Mouse (Mus musculus) T-cell, adult 2 months (primary cell): Measurements from ENCODE around the gene Gstm2.
"Not testable (repeated sequence)": the region's sequence is repeated elsewhere in the genome, so short reads cannot be mapped to it uniquely, and the experiment has no call there.

ENCODE experiments used
- DNase-seq: peaks from one replicate; pipeline ENCODE4 v3.0.0; 2022; ENCODE audit warnings: low spot score

The Gstm2 gene

DNA sequence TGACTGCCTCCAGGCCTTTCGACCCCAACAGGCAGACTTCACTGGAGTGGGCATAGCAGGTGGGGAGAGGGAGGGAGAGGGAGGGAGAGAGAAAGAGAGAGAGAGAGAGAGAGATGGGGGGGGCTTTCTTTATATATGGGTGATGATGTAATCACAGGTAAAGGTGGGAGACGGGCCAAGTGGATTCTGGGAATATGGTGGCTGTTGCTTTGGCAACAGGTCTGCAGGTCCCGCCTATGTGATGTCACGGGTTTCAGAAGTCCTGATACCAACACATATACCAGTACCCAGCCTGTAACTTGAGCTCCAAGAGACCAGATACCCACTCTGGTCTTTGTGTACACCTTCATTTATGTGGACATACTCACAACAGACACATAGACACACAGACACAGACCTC, 10.3 kb upstream of the Gstm2 start:
- DNase-seq = no peak

DNA sequence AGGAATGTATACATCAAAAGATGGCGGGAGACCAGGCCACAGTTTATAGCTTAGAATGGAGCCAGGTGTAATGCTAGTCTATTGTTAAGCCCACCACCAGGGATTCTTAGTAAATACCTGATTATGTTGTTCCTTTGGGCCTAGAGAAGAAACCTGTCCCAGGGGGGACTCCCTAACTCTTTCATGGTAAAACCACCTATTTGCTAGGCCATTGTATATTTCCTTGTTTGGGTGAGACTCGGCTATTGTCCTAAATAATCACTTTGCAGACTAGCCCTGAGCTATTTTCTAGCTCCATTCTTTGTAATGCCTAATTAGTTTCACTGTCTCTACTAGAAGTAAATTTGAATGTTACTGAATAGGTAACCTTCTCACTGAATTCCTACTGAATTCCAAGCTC, 9.7 kb upstream of the Gstm2 start:
- DNase-seq = not testable (repeated sequence)

DNA sequence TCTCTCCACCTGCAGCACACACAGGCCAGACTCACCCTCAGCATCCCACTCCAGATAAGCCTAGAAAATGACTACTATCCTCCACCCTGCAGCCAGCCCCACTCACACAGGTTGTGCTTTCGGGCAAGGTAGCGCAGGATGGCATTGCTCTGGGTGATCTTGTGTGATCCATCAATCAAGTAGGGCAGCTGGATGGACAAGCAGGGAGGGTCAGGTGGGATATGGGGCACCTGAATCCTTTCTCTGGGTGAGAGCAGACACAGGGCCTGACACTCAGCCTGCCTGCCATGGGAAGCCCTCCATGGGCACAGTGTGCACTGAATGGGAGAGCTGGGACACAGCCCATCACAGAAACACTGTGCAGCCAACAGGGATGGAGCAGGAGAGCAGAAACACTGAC, 1.1 kb downstream of the Gstm2 start:
- DNase-seq = not testable (repeated sequence)

DNA sequence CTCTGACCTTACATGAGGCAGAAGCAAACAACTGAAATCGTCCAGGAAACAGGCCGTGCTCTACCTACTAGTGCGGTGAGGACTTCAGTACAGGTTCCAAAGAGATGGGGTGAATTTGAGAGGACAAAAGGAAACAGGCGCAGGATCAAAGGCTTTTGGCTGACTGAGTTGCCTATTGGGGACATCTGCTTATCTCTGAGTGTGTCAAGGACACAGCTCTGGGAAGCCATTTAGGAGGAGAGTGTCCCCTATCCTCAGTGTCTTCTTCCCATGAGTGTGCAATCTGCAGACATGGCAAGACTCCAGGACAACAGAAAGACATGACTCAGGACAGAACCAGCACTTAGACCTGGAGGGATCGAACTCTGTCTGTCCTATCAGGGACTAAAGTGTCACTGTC, 1.8 kb downstream of the Gstm2 start:
- no peak for DNase-seq

DNA sequence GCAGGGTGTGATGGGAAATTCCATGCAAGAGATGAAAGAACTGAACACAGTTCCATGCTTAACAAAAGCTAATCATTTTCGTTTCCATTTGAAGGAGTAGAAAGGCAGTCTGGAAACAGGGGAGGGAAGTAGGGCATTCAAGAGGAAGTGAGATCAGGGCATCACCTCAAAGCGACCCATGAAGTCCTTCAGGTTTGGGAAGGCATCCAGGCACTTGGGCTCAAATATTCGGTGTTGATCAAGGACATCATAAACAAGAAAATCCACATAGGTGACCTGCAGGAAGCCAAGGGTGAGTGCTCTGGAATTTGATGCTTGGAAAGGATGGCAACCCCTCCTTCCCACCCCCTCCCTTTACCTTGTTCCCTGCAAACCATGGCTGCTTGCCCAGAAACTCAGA, 2.5 kb downstream of the Gstm2 start:
- DNase-seq = no peak

- no peak for DNase-seq
These were observed 3.5 kb downstream of the Gstm2 start for GRCm38 (mm10) chr3:107982726-107983125.

- DNase-seq = no peak
These were observed 5.0 kb downstream of the Gstm2 start for GRCm38 (mm10) chr3:107981261-107981660.

- no peak for DNase-seq
These were observed 8.6 kb downstream of the Gstm2 start for GRCm38 (mm10) chr3:107977691-107978090.

GRCm38 (mm10) chr3:107974237-107974636, 12.0 kb downstream of the Gstm2 start:
- DNase-seq = no peak

DNA sequence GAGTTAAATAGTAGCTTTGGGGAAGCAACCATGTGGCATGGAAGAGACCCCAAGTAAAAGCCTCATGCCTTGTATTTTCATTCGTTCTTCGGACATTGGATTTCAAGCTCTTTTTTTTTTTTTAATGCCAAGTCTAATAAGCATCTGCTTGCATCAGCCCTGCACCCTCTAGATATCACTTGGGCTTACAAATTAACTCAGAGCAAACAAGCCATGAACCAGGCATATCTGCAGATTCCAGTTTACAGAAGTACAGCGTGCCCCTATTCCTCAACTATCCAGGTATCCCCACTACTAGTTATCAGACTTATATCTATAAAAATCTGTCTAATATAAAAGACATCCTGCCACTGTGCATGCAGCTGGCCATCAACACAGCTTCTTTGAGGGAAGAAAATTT, 14.2 kb downstream of the Gstm2 start:
- DNase-seq = no peak

DNA sequence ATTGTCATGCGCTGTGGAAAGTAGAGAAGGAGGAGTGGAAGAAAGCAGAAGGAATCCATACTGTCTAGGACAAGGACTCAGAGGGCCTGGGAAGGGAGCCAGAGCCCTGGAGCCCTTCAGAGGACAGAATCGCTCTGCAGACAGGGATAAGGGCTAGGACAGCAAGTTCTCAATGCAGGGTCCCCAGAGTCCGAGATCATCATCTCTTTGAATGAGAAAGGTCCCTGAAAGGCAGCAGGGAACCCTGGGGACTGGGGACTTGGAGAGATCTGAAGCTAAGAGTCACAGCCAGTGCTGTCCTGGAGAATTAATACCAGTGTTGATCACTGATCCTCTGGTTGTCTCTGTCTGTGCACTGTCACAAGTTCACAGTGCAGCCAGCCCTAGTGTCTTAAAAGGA, 15.2 kb downstream of the Gstm2 start:
- not testable (repeated sequence) for DNase-seq

DNA sequence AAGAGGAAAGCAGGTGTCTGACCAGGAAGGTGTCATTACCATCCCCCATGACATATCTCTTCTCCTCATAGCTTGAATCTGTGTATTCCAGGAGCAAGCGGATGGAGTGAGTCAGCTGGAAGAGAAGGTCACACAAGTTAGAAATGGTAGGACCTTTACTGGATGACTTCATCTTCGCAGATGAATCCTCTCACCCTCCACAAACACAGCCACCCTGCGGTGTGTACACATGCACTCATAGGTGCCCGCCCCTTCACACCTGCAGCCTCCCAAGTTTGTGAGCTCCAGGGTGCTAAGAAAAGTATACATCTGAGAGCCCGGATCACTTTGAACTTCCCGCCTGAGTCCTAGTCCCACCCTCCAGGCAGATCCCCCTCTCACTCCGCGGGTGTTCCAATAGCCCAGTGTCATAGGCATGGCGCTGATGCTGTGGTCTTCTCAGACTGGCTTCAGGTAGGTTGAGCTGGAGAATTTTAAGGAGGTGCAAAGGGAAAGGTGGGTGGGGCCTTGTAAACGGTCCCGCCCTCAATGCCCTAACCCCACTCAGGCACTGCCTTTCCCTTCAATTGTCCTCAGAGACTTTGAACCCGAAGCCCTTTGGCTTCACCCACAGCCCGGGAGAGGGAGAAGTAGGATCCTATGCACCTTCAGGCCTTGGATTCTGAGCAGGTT, 17.4 kb downstream of the Gstm2 start, which contains the start of gene Gstm3:
Gene Gstm3, minus strand, starts transcription at position 560 of the 672 bp plus-strand sequence.
- no peak for DNase-seq

- no peak for DNase-seq
These were observed 19.6 kb downstream of the Gstm2 start for GRCm38 (mm10) chr3:107966631-107967030.

DNA sequence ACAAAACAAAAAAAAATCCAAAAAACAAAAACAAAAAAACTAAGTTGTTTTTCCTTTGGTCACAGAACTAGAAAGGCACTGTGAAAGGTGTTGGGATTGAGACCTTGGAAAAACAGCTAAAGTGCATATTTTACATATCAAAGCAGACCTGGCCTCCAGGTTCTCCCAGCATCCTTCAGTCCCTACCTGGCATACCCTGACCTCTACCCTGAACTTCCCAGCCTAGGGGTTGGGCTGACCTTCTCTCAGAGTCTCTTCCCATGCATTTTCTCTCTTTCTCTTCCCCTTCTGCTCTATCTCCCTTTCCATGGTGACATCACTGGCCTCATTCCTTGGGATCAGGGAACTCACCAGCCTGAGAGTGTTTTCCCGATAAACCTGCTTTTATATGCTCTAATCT, 20.7 kb downstream of the Gstm2 start:
- DNase-seq = no peak

GRCm38 (mm10) chr3:107964656-107965308, 21.5 kb downstream of the Gstm2 start:
- no peak for DNase-seq

GRCm38 (mm10) chr3:107964026-107964425, 22.2 kb downstream of the Gstm2 start:
- no peak for DNase-seq

DNA sequence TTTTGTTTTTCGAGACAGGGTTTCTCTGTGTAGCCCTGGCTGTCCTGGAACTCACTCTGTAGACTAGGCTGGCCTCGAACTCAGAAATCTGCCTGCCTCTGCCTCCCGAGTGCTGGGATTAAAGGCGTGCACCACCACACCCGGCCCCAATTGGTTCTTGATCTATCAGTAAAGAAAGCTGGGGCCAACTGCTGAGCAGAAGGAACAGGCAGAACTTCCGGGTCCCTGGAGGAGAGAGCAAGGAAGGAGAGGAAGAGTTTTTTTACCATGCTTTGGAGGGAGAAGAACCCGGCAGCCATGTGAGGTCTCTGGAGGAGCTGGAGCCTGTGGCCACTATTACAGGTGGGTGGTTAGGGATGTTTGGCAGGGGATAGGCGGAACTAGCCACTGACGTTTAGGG, 31.0 kb downstream of the Gstm2 start:
- DNase-seq = not testable (repeated sequence)

DNA sequence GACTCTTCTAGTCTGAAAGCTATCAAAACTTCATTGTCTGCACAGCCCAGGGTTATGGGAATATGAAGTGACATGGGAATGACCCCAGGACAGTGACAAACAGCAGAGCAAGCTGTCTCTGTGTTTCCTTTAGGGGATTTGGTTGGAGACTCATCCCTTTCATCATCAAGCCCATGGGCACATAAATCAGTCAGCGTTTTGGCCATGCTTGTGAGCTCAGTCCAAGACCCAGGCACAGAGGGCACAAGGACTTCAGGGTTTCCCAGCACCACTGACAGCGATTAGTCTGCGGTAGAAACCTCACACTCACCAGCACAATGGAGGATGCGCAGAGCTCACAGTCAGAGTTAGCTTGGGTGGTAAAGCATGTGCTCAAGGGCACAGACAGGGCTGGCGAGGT, 32.3 kb downstream of the Gstm2 start:
- DNase-seq = no peak

GRCm38 (mm10) chr3:107953328-107953755, 32.9 kb downstream of the Gstm2 start:
- DNase-seq = peak; percentile 5

GRCm38 (mm10) chr3:107950531-107950930, 35.7 kb downstream of the Gstm2 start:
- DNase-seq = no peak

DNA sequence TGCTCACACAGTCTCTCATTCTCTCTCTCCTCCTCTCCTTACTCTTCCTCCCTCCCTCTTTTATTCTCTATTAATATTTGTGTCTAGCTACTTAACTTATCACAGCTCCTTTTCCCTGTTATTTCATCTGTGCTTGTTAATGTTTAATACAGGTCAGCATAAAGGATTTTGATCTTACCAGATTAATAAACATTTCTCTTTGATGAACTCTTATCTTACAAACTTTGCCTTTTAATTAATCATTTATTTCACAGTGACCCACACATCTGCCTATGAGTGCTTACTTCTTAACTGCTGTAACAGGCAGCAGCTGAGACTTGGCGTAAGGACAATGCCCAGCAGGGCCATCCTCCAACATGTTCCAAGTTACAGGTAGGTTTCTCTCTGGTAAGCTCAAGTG, 36.8 kb downstream of the Gstm2 start:
- not testable (repeated sequence) for DNase-seq

DNA sequence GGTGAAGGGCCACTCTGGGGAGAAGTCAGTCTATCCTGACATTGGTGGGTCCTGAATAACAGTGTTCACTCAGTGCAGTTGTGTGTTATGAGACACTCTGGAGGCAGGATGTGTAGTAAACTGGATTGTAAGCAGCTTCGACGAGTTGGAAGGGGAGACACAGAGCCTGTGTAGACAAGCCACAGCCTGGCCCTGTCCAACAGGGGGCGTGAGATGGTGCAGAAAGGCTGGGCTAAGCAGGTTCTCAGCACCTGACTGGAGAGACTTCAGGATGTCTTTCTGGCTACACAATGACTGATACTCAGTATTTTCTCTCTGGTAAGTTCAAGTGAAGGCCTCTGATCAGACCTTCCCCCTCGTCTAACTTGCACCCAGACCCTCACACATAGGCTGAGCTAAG, 40.5 kb downstream of the Gstm2 start:
- no peak for DNase-seq

DNA sequence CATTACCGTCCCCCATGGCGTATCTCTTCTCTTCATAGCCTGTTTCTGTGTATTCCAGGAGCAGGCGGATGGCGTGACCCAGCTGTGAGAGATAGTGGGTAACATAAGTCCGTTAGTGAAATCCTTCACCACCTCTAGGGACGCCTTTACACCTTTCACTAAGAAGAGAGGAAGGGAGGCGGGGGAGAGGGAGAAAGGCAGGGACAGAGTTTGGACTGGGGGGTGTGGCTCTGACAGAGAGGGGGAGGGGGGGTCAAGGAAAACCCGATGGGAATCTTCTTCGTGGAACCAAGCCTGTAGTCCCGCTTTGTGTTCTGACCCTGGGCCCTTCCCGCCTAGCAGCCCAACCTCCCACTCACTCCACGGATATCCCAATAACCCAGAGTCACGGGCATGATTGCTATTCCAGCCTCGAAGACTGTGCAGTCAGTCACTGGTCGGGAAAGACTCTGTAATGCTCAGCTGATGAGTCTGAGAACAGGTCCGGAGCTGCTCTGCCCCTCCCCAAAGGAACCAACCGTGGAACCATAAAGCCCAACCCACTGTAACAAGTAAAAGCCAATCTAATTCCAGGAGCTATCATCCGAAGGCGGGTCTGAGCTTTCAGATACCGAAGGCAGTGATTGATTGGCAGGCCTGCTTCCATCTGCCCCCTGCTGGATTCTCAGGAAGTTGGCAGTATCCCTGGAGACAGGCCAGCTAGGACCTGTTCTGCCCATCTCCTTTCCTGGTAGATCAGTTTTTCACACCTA, 42.8 kb downstream of the Gstm2 start, which contains the start of gene Gstm6:
Gene Gstm6, minus strand, starts transcription at position 511 of the 752 bp plus-strand sequence.
- DNase-seq = no peak
